Mouse (Mus musculus) ES-Bruce4 (cell line): Measurements from ENCODE around the gene Pfkfb1.

ENCODE experiments used
- CTCF ChIP-seq: IDR thresholded peaks from one replicate; pipeline ENCODE4 v1.8.1; 2011; ENCODE audit warnings: low read depth, low read length
- EP300 ChIP-seq: IDR thresholded peaks from 2 replicates; pipeline ENCODE4 v1.6.1; 2011; ENCODE audit warnings: low read depth, low read length; ENCODE audit not compliant: insufficient read depth
- POLR2A ChIP-seq: IDR thresholded peaks from one replicate; pipeline ENCODE4 v1.8.1; 2011; ENCODE audit warnings: low read length; ENCODE audit not compliant: insufficient read depth

GRCm38 (mm10) chrX:150594176-150594575 lies 6.1 kb downstream of the Pfkfb1 start:
- TF ChIP-seq CTCF (no peak), EP300 (no peak), POLR2A (no peak)
